Mouse (Mus musculus): ENCODE data around the gene Galnt16. TPM values are rescaled to one million over a fixed set of nuclear protein-coding genes. Genes with fewer than 3 reads are reported as not detected.

Gene Galnt16
- polyA plus RNA-seq, 2 experiments = 15.7 to 19.1 TPM

DNA sequence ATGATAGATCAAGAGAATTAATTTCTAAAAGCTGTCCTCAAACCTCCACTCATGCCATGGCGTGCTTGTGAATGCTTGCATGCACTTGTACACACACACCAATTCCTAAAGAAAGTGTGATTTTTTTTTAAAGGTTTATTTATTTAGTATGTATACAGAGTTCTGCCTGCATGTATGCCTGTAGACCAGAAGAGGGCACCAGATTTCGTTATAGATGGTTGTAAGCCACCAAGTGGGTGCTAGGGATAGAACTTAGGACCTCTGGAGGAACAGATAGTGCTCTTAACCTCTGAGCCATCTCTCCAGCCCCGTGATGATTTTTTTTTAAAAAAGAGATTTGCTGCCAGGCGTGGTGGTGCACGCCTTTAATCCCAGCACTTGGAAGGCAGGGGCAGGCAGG is 24.8 kb upstream of the Galnt16 start:
- H3K36me3 ChIP-seq (ENCODE audit: control insufficient read depth, insufficient read depth, low read length) = peaks cover 45% of the 10 kb centered on the region
- no peaks in the 10 kb centered on the region for H3K9me3 ChIP-seq (ENCODE audit: control insufficient read depth, low read length)
- H3K4me3 ChIP-seq (replicated peaks; ENCODE audit: low read length) = no peak overlapping the region
- no peak for DNase-seq (ENCODE audit: low spot score)
- WGBS = 91% methylated on average over 5 of the region's 5 CpGs
- no peak overlapping the region for H3K9ac ChIP-seq (ENCODE audit: low read depth, low read length, severe bottlenecking)
- no peak for ATAC-seq (ENCODE audit: low FRiP score, low read depth)
- H3K4me2 ChIP-seq (replicated peaks; ENCODE audit: low read depth, low read length, severe bottlenecking) = no peak overlapping the region
- TF ChIP-seq POLR2A (IDR thresholded peaks at IDR 0.05; ENCODE audit: borderline replicate concordance, extremely low read depth, insufficient read depth, insufficient read length) = no peak
- H3K27ac ChIP-seq (replicated peaks; ENCODE audit: low read depth, low read length) = no peak overlapping the region
- no peaks in the 10 kb centered on the region for H3K4me1 ChIP-seq (ENCODE audit: control insufficient read depth, insufficient read depth, low read length)
- H3K27me3 ChIP-seq (ENCODE audit: control insufficient read depth, insufficient read depth, low read length) = no peaks in the 10 kb centered on the region

DNA sequence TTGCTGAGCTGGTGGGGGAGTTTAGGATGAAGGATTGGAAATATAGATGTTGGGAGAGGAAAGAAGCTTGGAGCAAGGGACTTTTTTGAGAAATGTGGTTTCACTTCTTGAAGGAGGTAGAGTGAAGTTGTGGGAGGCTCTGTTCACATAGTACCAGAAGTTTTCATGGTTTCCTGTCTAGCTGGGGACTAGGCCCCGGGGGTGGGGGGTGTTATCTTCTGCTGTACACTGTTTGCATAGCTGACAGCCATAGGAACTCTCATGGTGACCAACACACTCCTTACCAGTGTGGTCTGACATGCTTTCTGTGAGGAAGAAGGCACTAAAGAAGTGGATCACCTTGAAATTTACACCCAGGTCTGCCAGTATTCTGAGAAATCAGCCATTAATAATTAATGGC is 22.4 kb upstream of the Galnt16 start:
- H3K27ac ChIP-seq (replicated peaks; ENCODE audit: low read depth, low read length) = no peak overlapping the region
- TF ChIP-seq POLR2A (IDR thresholded peaks at IDR 0.05; ENCODE audit: borderline replicate concordance, extremely low read depth, insufficient read depth, insufficient read length) = no peak
- H3K4me2 ChIP-seq (replicated peaks; ENCODE audit: low read depth, low read length, severe bottlenecking) = no peak overlapping the region
- WGBS = 89% methylated on average over 1 of the region's 1 CpGs
- no peak overlapping the region for H3K4me3 ChIP-seq (replicated peaks; ENCODE audit: low read length)
- no peaks in the 10 kb centered on the region for H3K4me1 ChIP-seq (ENCODE audit: control insufficient read depth, insufficient read depth, low read length)
- no peaks in the 10 kb centered on the region for H3K27me3 ChIP-seq (ENCODE audit: control insufficient read depth, insufficient read depth, low read length)
- H3K9ac ChIP-seq (ENCODE audit: low read depth, low read length, severe bottlenecking) = no peak overlapping the region
- DNase-seq (ENCODE audit: low spot score) (no peak), ATAC-seq (ENCODE audit: low FRiP score, low read depth) (no peak)
- H3K36me3 ChIP-seq (ENCODE audit: control insufficient read depth, insufficient read depth, low read length) = peaks cover 28% of the 10 kb centered on the region; the same call in 1 of the 2 replicates
- no peaks in the 10 kb centered on the region for H3K9me3 ChIP-seq (ENCODE audit: control insufficient read depth, low read length)

DNA sequence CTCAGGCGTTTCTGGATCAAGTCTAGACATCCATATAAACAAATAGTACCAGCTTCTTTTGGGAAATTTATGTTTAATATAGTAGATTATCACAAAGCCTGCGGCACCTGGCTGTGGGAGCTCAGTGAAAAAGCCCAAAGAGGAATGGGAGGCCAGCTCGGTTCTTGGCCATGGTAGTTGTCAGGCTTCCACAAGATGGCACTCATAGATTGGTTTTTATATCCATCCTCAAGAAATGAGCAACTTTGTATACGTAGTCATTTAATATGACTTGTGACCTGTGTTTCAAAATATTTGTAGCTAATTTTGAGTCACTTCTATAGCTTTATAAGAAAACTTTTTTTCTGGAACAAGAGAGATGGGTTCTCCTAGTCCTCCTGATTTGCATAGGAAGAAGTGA is 19.7 kb upstream of the Galnt16 start:
- no peaks in the 10 kb centered on the region for H3K27me3 ChIP-seq (ENCODE audit: control insufficient read depth, insufficient read depth, low read length)
- no peaks in the 10 kb centered on the region for H3K9me3 ChIP-seq (ENCODE audit: control insufficient read depth, low read length)
- ATAC-seq (ENCODE audit: low FRiP score, low read depth) (no peak), DNase-seq (ENCODE audit: low spot score) (peak; percentile 52)
- H3K27ac ChIP-seq (replicated peaks; ENCODE audit: low read depth, low read length) = no peak overlapping the region
- WGBS = 58% methylated on average over 4 of the region's 4 CpGs
- no peaks in the 10 kb centered on the region for H3K4me1 ChIP-seq (ENCODE audit: control insufficient read depth, insufficient read depth, low read length)
- H3K36me3 ChIP-seq (ENCODE audit: control insufficient read depth, insufficient read depth, low read length) = peaks cover 11% of the 10 kb centered on the region; the same call in 1 of the 2 replicates
- no peak overlapping the region for H3K9ac ChIP-seq (ENCODE audit: low read depth, low read length, severe bottlenecking)
- no peak overlapping the region for H3K4me2 ChIP-seq (replicated peaks; ENCODE audit: low read depth, low read length, severe bottlenecking)
- no peak overlapping the region for H3K4me3 ChIP-seq (replicated peaks; ENCODE audit: low read length)
- TF ChIP-seq POLR2A (IDR thresholded peaks at IDR 0.05; ENCODE audit: borderline replicate concordance, extremely low read depth, insufficient read depth, insufficient read length) = no peak

DNA sequence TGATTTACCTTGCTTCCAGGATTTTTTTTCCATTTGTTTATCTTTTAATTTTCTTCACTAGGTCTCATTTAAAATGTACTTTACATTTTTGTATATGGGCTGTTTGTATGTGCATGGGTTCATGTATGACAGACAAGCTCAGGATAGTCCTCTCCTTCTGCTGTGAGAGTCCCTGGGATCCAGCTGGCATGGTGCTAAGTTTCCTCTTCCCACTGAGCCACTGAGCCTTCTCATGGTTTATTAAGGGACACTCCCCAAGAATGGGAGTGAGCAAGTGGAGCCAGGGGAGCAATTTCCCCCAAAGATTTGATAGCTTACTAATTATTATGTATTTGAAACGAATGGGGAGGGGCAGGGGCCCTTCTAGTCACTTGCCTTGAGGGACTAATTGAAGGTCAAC is 17.6 kb upstream of the Galnt16 start:
- TF ChIP-seq POLR2A (IDR thresholded peaks at IDR 0.05; ENCODE audit: borderline replicate concordance, extremely low read depth, insufficient read depth, insufficient read length) = no peak
- WGBS = 37% methylated on average over 1 of the region's 1 CpGs
- no peaks in the 10 kb centered on the region for H3K27me3 ChIP-seq (ENCODE audit: control insufficient read depth, insufficient read depth, low read length)
- H3K9ac ChIP-seq (ENCODE audit: low read depth, low read length, severe bottlenecking) = no peak overlapping the region
- ATAC-seq (ENCODE audit: low FRiP score, low read depth) (no peak), DNase-seq (ENCODE audit: low spot score) (no peak)
- H3K27ac ChIP-seq (replicated peaks; ENCODE audit: low read depth, low read length) = no peak overlapping the region
- H3K9me3 ChIP-seq (ENCODE audit: control insufficient read depth, low read length) = no peaks in the 10 kb centered on the region
- H3K36me3 ChIP-seq (ENCODE audit: control insufficient read depth, insufficient read depth, low read length) = peaks cover 8% of the 10 kb centered on the region; the same call in 1 of the 2 replicates
- no peak overlapping the region for H3K4me2 ChIP-seq (replicated peaks; ENCODE audit: low read depth, low read length, severe bottlenecking)
- no peak overlapping the region for H3K4me3 ChIP-seq (replicated peaks; ENCODE audit: low read length)
- no peaks in the 10 kb centered on the region for H3K4me1 ChIP-seq (ENCODE audit: control insufficient read depth, insufficient read depth, low read length)

DNA sequence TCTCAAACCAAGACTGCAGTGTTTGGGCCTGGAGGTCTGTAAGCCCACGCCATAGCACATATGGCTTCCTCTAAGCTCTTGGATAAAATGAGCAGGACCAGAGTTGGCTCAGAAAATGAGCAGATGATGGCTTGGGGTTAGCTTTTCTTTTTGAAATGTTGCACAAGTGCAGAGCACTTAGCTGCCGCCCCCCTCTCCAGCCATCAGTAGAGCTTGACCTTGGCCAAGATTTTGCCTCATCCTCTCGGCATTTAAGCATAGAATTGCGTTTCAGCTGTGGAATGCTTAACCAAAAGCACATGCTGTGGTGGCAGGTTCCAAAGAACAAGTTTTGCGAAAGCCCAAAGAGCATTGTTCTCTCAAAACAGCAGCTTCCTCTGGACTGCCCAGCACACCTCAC is 13.4 kb upstream of the Galnt16 start:
- peak; percentile 77 for ATAC-seq (ENCODE audit: low FRiP score, low read depth)
- Histone ChIP-seq H3K27me3 (ENCODE audit: control insufficient read depth, insufficient read depth, low read length) (no peaks in the 10 kb centered on the region), H3K9me3 (ENCODE audit: control insufficient read depth, low read length) (no peaks in the 10 kb centered on the region), H3K9ac (ENCODE audit: low read depth, low read length, severe bottlenecking) (no peak overlapping the region), H3K4me3 (replicated peaks; ENCODE audit: low read length) (no peak overlapping the region), H3K4me2 (replicated peaks; ENCODE audit: low read depth, low read length, severe bottlenecking) (no peak overlapping the region), H3K36me3 (ENCODE audit: control insufficient read depth, insufficient read depth, low read length) (no peaks in the 10 kb centered on the region), H3K27ac (replicated peaks; ENCODE audit: low read depth, low read length) (no peak overlapping the region), H3K4me1 (ENCODE audit: control insufficient read depth, insufficient read depth, low read length) (0 out of 2 replicates have a peak, but pooled peaks cover 2% of the 10 kb centered on the region)
- 57% methylated on average over 5 of the region's 5 CpGs for WGBS
- TF ChIP-seq POLR2A (IDR thresholded peaks at IDR 0.05; ENCODE audit: borderline replicate concordance, extremely low read depth, insufficient read depth, insufficient read length) = no peak
- peak; percentile 81 for DNase-seq (ENCODE audit: low spot score)

All from limb, embryonic 14.5 days (tissue).